Comparison of ENCODE assay signal across 20 mouse cellular contexts in the genomic region with DNA sequence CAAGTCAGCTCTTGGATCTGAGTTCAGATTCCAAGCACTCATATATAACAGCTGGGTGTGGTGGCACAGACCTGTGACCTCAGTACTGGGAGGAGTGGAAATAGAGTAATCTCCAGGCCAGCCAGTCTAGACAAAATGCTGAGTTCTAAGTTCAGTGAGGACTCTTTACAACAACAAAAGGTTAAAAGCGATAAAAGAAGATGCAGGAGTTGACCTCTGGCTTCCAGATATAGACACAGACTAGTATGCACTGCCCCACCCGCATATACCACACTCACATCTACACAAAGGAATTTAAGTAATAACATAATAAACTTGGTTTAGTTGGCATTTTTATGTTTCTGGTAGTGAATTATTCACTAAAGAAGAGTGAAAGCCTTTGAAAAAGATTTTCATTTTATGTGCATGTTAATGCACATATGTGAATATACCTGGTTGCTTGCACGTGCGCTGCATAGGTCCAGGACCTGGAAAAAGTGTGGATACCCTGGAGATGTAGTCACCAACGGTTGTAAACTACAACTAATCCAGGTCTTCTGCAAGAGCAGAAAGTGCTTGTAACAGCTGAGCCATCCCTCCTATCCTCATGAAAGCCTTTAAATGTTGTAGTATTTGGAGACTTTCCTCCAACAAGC.
"Had no signal": no experiment of that assay in that cellular context is flagged by ENCODE, and none has a peak within 500 bp of the region (broad histone marks: within the 10 kb centered on the region; RNA-seq: fewer than 3 reads in every experiment).

No protein-coding gene starts in this region.

- H3K4me1 ChIP-seq: midbrain, embryonic 10.5 days; midbrain, embryonic 12.5 days; neural tube, embryonic 13.5 days; neural tube, embryonic 15.5 days; stomach, embryonic 15.5 days had no signal

- DNase-seq: lung, adult 18-20 months; lung, embryonic 14.5 days; lung, postnatal 10 days; lung, postnatal 4 days; midbrain, embryonic 14.5 days; retina, postnatal 1 day; right cerebral cortex, adult 18-20 months; right cerebral cortex, postnatal 25 days; right cerebral cortex, postnatal 4 days; thymus, adult 2 months; thymus, postnatal 25 days; thymus, postnatal 4 days had no signal

- H3K4me3 ChIP-seq: midbrain, embryonic 10.5 days; midbrain, embryonic 12.5 days; myocyte; neural tube, embryonic 13.5 days; neural tube, embryonic 15.5 days; stomach, embryonic 15.5 days had no signal

- H3K4me2 ChIP-seq: lung, embryonic 14.5 days; midbrain, embryonic 12.5 days; neural tube, embryonic 13.5 days; neural tube, embryonic 15.5 days; stomach, embryonic 15.5 days had no signal

- H3K9ac ChIP-seq: lung, embryonic 14.5 days; midbrain, embryonic 12.5 days; neural tube, embryonic 13.5 days; neural tube, embryonic 15.5 days; stomach, embryonic 15.5 days had no signal

- H3K36me3 ChIP-seq: midbrain, embryonic 10.5 days; midbrain, embryonic 12.5 days; neural tube, embryonic 13.5 days; neural tube, embryonic 15.5 days; stomach, embryonic 15.5 days had no signal

- H3K9me3 ChIP-seq: midbrain, embryonic 10.5 days; midbrain, embryonic 12.5 days; neural tube, embryonic 13.5 days; neural tube, embryonic 15.5 days; stomach, embryonic 15.5 days had no signal

- H3K27ac ChIP-seq: midbrain, embryonic 10.5 days; midbrain, embryonic 12.5 days; neural tube, embryonic 13.5 days; neural tube, embryonic 15.5 days; stomach, embryonic 15.5 days; stomach, postnatal 0 days had no signal

- H3K27me3 ChIP-seq: midbrain, embryonic 12.5 days; neural tube, embryonic 13.5 days; neural tube, embryonic 15.5 days; stomach, embryonic 15.5 days had no signal

- ATAC-seq: midbrain, embryonic 16.5 days had no signal
